Mouse (Mus musculus): ENCODE measurements at regions not wholly inside any gene's neighbourhood (a gene's known extent, or its start where the extent isn't known, plus 50 kb on each side); places are given as distances from the start of the nearest gene placed in this dataset.

- no peak for DNase-seq (ENCODE audit: low spot score)
These were observed 163.9 kb downstream of the Ptprc start for GRCm38 (mm10) chr1:138011581-138011980.

GRCm38 (mm10) chr1:138010910-138011477, 164.5 kb downstream of the Ptprc start:
- DNase-seq (ENCODE audit: low spot score), result no peak

GRCm38 (mm10) chr1:138006811-138007210, 168.7 kb downstream of the Ptprc start:
- DNase-seq (ENCODE audit: low spot score), result no peak

- no peak for DNase-seq (ENCODE audit: low spot score)
These were observed 171.2 kb downstream of the Ptprc start for GRCm38 (mm10) chr1:138004319-138004718.

- DNase-seq (ENCODE audit: low spot score), result no peak
These were observed 176.1 kb downstream of the Ptprc start for GRCm38 (mm10) chr1:137999268-137999900.

GRCm38 (mm10) chr1:137996041-137996440, 179.5 kb downstream of the Ptprc start:
- no peak for DNase-seq (ENCODE audit: low spot score)

- DNase-seq (ENCODE audit: low spot score), result no peak
These were observed 183.6 kb downstream of the Ptprc start for GRCm38 (mm10) chr1:137991936-137992335.

GRCm38 (mm10) chr1:137991412-137991811, 184.1 kb downstream of the Ptprc start:
- no peak for DNase-seq (ENCODE audit: low spot score)

GRCm38 (mm10) chr1:137973406-137973805, 202.1 kb downstream of the Ptprc start:
- no peak for DNase-seq (ENCODE audit: low spot score)

- no peak for DNase-seq (ENCODE audit: low spot score)
These were observed 202.7 kb downstream of the Ptprc start for GRCm38 (mm10) chr1:137972620-137973350.

GRCm38 (mm10) chr1:137966151-137966836, 209.2 kb downstream of the Ptprc start:
- no peak for DNase-seq (ENCODE audit: low spot score)

- no peak for DNase-seq (ENCODE audit: low spot score)
These were observed 211.9 kb downstream of the Ptprc start for GRCm38 (mm10) chr1:137963656-137964055.

- DNase-seq (ENCODE audit: low spot score), result no peak
These were observed 217.5 kb downstream of the Ptprc start for GRCm38 (mm10) chr1:137958040-137958439.

GRCm38 (mm10) chr1:137955993-137956392, 219.5 kb downstream of the Ptprc start:
- DNase-seq (ENCODE audit: low spot score), result no peak

- no peak for DNase-seq (ENCODE audit: low spot score)
These were observed 220.4 kb downstream of the Ptprc start for GRCm38 (mm10) chr1:137955139-137955538.

GRCm38 (mm10) chr1:137953369-137953768, 222.1 kb downstream of the Ptprc start:
- no peak for DNase-seq (ENCODE audit: low spot score)

- no peak for DNase-seq (ENCODE audit: low spot score)
These were observed 222.7 kb downstream of the Ptprc start for GRCm38 (mm10) chr1:137952777-137953176.

- DNase-seq (ENCODE audit: low spot score), result no peak
These were observed 227.6 kb downstream of the Ptprc start for GRCm38 (mm10) chr1:137947900-137948299.

GRCm38 (mm10) chr1:137941776-137942522, 233.6 kb downstream of the Ptprc start:
- no peak for DNase-seq (ENCODE audit: low spot score)

GRCm38 (mm10) chr1:137935746-137936145, 239.8 kb downstream of the Ptprc start:
- DNase-seq (ENCODE audit: low spot score), result no peak

GRCm38 (mm10) chr1:137929764-137930163, 245.7 kb downstream of the Ptprc start:
- DNase-seq (ENCODE audit: low spot score), result no peak

GRCm38 (mm10) chr1:137928522-137928921, 247.0 kb downstream of the Ptprc start:
- DNase-seq (ENCODE audit: low spot score), result peak; percentile 27

Data from testis, postnatal 14 days (tissue).